Mouse (Mus musculus) C2C12 (cell line): ENCODE results near the gene 5730455P16Rik. TPM values are rescaled to one million over a fixed set of nuclear protein-coding genes. Genes with fewer than 3 reads are reported as not detected.
A peak's percentile ranks its signal among the peaks of the same experiment; 100 is the strongest.
"Not testable (repeated sequence)": the region's sequence is repeated elsewhere in the genome, so short reads cannot be mapped to it uniquely, and the experiment has no call there.

ENCODE experiments used
- H3K27me3 ChIP-seq: one replicate; pipeline ENCODE4 v1.6.1; 2011; ENCODE audit not compliant: control insufficient read depth, insufficient read depth, insufficient read length
- H3K36me3 ChIP-seq: one replicate; pipeline ENCODE4 v1.6.1; 2011; ENCODE audit not compliant: control insufficient read depth, insufficient read depth
- H3K4me3 ChIP-seq: one replicate; pipeline ENCODE4 v1.5.1; 2011; ENCODE audit warnings: mild to moderate bottlenecking, control low read depth; ENCODE audit not compliant: poor library complexity, insufficient read depth, severe bottlenecking
- H3K79me2 ChIP-seq: one replicate; pipeline ENCODE4 v1.6.1; 2011; ENCODE audit not compliant: control insufficient read depth, insufficient read depth
- H3K79me3 ChIP-seq: one replicate; pipeline ENCODE4 v1.6.1; 2011; ENCODE audit warnings: low read depth, control low read depth
- H3ac ChIP-seq: one replicate; pipeline ENCODE3; 2011; ENCODE audit warnings: low read depth; ENCODE audit not compliant: control insufficient read depth, insufficient read length
- CEBPB ChIP-seq: IDR thresholded peaks from one replicate; pipeline ENCODE4 v1.6.1; 2011; ENCODE audit warnings: low read depth, mild to moderate bottlenecking, control low read depth, moderate library complexity
- CTCF ChIP-seq: IDR thresholded peaks from one replicate; pipeline ENCODE4 v1.5.1; 2011; ENCODE audit not compliant: control insufficient read depth, insufficient read depth, insufficient read length
- FOSL1 ChIP-seq: IDR thresholded peaks from one replicate; pipeline ENCODE4 v1.8.0; 2011; ENCODE audit warnings: mild to moderate bottlenecking, low read length; ENCODE audit not compliant: poor library complexity, insufficient read depth, severe bottlenecking
- MAX ChIP-seq: IDR thresholded peaks from one replicate; pipeline ENCODE4 v1.6.1; 2011; ENCODE audit warnings: mild to moderate bottlenecking, control low read depth
- MYOD1 ChIP-seq: IDR thresholded peaks from one replicate; pipeline ENCODE4 v1.6.1; 2011; ENCODE audit warnings: low read depth; ENCODE audit not compliant: control insufficient read depth, insufficient read length
- MYOG ChIP-seq: IDR thresholded peaks from one replicate; pipeline ENCODE4 v1.6.1; 2011; ENCODE audit not compliant: control insufficient read depth, insufficient read length; ENCODE audit errors: extremely low read depth
- USF1 ChIP-seq: IDR thresholded peaks from one replicate; pipeline ENCODE4 v1.6.1; 2011; ENCODE audit warnings: low read depth, mild to moderate bottlenecking, control low read depth, moderate library complexity
- polyA plus RNA-seq: library from polyadenylated mRNA; unstranded; fragments of >200 nt; fragmentation: generic; extraction: Trizol; gene quantifications from one replicate; pipeline ENCODE4 v1.2.1, GENCODE M21; 2012; ENCODE audit warnings: missing spikeins

The 5730455P16Rik gene
- polyA plus RNA-seq, 1 experiment, result 4.3 TPM

GRCm38 (mm10) chr11:80420202-80420984 lies 42.6 kb upstream of the 5730455P16Rik start:
- Histone ChIP-seq H3K79me2 (no peaks in the 10 kb centered on the region), H3K27me3 (no peaks in the 10 kb centered on the region), H3ac (no peak overlapping the region), H3K4me3 (no peak overlapping the region), H3K79me3 (no peaks in the 10 kb centered on the region), H3K36me3 (peaks cover 7% of the 10 kb centered on the region)
- no peak for TF ChIP-seq MYOD1
- TF ChIP-seq CTCF, result no peak
- no peak for TF ChIP-seq CEBPB
- no peak for TF ChIP-seq MAX
- TF ChIP-seq MYOG, result no peak
- no peak for TF ChIP-seq USF1
- no peak for TF ChIP-seq FOSL1

- Histone ChIP-seq H3K79me3 (no peaks in the 10 kb centered on the region), H3K79me2 (no peaks in the 10 kb centered on the region), H3K27me3 (no peaks in the 10 kb centered on the region), H3ac (no peak overlapping the region), H3K4me3 (no peak overlapping the region), H3K36me3 (peaks cover 10% of the 10 kb centered on the region)
- TF ChIP-seq MAX, result no peak
- no peak for TF ChIP-seq CEBPB
- no peak for TF ChIP-seq MYOD1
- no peak for TF ChIP-seq CTCF
- TF ChIP-seq USF1, result no peak
- TF ChIP-seq FOSL1, result no peak
- no peak for TF ChIP-seq MYOG
Observed at GRCm38 (mm10) chr11:80419743-80420142, 41.9 kb upstream of the 5730455P16Rik start.

- H3K27me3 ChIP-seq, result no peaks in the 10 kb centered on the region
- no peak for TF ChIP-seq MYOD1
- no peak for TF ChIP-seq MYOG
- TF ChIP-seq FOSL1, result peak; percentile 63
- TF ChIP-seq MAX, result peak; percentile 57
- peaks cover 20% of the 10 kb centered on the region for H3K36me3 ChIP-seq
- no peak overlapping the region for H3K4me3 ChIP-seq
- no peaks in the 10 kb centered on the region for H3K79me3 ChIP-seq
- H3ac ChIP-seq, result no peak overlapping the region
- no peaks in the 10 kb centered on the region for H3K79me2 ChIP-seq
Observed at GRCm38 (mm10) chr11:80417085-80417484, 39.3 kb upstream of the 5730455P16Rik start.

- Histone ChIP-seq H3K36me3 (peaks cover 72% of the 10 kb centered on the region), H3ac (no peak overlapping the region), H3K27me3 (no peaks in the 10 kb centered on the region), H3K79me2 (peaks cover 5% of the 10 kb centered on the region), H3K79me3 (no peaks in the 10 kb centered on the region), H3K4me3 (no peak overlapping the region)
- no peak for TF ChIP-seq MYOD1
- TF ChIP-seq CTCF, result no peak
- no peak for TF ChIP-seq CEBPB
- TF ChIP-seq MAX, result no peak
- TF ChIP-seq MYOG, result no peak
- no peak for TF ChIP-seq FOSL1
- TF ChIP-seq USF1, result no peak
Observed at GRCm38 (mm10) chr11:80410377-80410776, 32.5 kb upstream of the 5730455P16Rik start.

- not testable (repeated sequence) for H3K79me3 ChIP-seq, H3ac ChIP-seq, H3K27me3 ChIP-seq, H3K4me3 ChIP-seq
- H3K36me3 ChIP-seq, result peaks cover 85% of the 10 kb centered on the region
- peaks cover 30% of the 10 kb centered on the region for H3K79me2 ChIP-seq
Observed at GRCm38 (mm10) chr11:80407878-80408277, 30.0 kb upstream of the 5730455P16Rik start.

- no peak overlapping the region for H3K4me3 ChIP-seq
- H3K36me3 ChIP-seq, result peaks cover 99% of the 10 kb centered on the region
- H3K79me3 ChIP-seq, result peaks cover 62% of the 10 kb centered on the region
- H3ac ChIP-seq, result no peak overlapping the region
- TF ChIP-seq MYOG (no peak), FOSL1 (no peak), CTCF (no peak), MYOD1 (no peak), CEBPB (no peak), USF1 (no peak), MAX (no peak)
- no peaks in the 10 kb centered on the region for H3K27me3 ChIP-seq
- H3K79me2 ChIP-seq, result peaks cover 92% of the 10 kb centered on the region
Observed at GRCm38 (mm10) chr11:80396617-80397016, 18.8 kb upstream of the 5730455P16Rik start.
